In genomic region chr16:42914457-42915085, GRCm38 (mm10) we compare ENCODE assay signal across 9 mouse cellular contexts. TPM values are rescaled to one million over a fixed set of nuclear protein-coding genes. Genes with fewer than 3 reads are reported as not detected.
DNase-seq lines count a peak whose midpoint lies in the region; ATAC-seq lines count a peak whose summit lies in the region.
"Had no signal": no experiment of that assay in that cellular context is flagged by ENCODE, and none has a peak within 500 bp of the region (broad histone marks: within the 10 kb centered on the region; RNA-seq: fewer than 3 reads in every experiment).

No protein-coding gene starts in this region.

- H3K9ac ChIP-seq in heart, embryonic 12.5 days: no peak overlapping the region
- H3K9ac ChIP-seq in lung, embryonic 15.5 days: no peak overlapping the region
- H3K9ac ChIP-seq: liver, embryonic 15.5 days had no signal

- intact Hi-C loops in heart, postnatal 14 days (cut with DNase I): loop anchor here (2.0 to 10.0 kb wide), 6 partner anchors 78 to 890 kb away; no protein-coding TSS in a partner anchor

- DNase-seq in heart, adult 18-20 months: peak; percentile 65 to 82
- DNase-seq in ZHBTc4 (ENCODE audit: low read depth, low spot score): peak; percentile 64
- peak; percentile 65 to 75 for DNase-seq in heart, postnatal 14 days
- peak; percentile 80 to 81 for DNase-seq in kidney, postnatal 4 days
- peak; percentile 76 for DNase-seq in retina, embryonic 14.5 days (ENCODE audit: low spot score)

- no peak overlapping the region for H3K4me2 ChIP-seq in heart, embryonic 12.5 days
- H3K4me2 ChIP-seq in lung, embryonic 15.5 days: no peak overlapping the region
- H3K4me2 ChIP-seq: liver, embryonic 15.5 days had no signal

- no peaks in the 10 kb centered on the region for H3K27me3 ChIP-seq in heart, embryonic 12.5 days (replicated peaks)
- no peaks in the 10 kb centered on the region for H3K27me3 ChIP-seq in lung, embryonic 15.5 days
- H3K27me3 ChIP-seq: liver, embryonic 15.5 days had no signal

- H3K4me3 ChIP-seq in heart, embryonic 12.5 days: no peak overlapping the region
- H3K4me3 ChIP-seq in lung, embryonic 15.5 days: no peak overlapping the region
- H3K4me3 ChIP-seq: liver, embryonic 15.5 days had no signal

- no peak for ATAC-seq in heart, embryonic 12.5 days (ENCODE audit: insufficient number of reproducible peaks, low FRiP score)
- ATAC-seq in common myeloid progenitor, adult 5-6 weeks (replicated peaks; ENCODE audit: low read depth, poor library complexity, severe bottlenecking): peak; percentile 70
- ATAC-seq in lung, embryonic 15.5 days (ENCODE audit: borderline replicate concordance, extremely low read depth, low FRiP score, low TSS enrichment): peak; percentile 31; the same call in 1 of the 2 replicates

- 51% methylated on average over 8 of the region's 8 CpGs for WGBS in heart, embryonic 12.5 days
- WGBS in lung, embryonic 15.5 days: 50% methylated on average over 8 of the region's 8 CpGs

- peaks cover 8% of the 10 kb centered on the region for H3K4me1 ChIP-seq in heart, embryonic 12.5 days (replicated peaks)
- peaks cover 4% of the 10 kb centered on the region; the same call in 1 of the 2 replicates for H3K4me1 ChIP-seq in lung, embryonic 15.5 days

- H3K36me3 ChIP-seq in heart, embryonic 12.5 days: no peaks in the 10 kb centered on the region
- no peaks in the 10 kb centered on the region for H3K36me3 ChIP-seq in lung, embryonic 15.5 days
- H3K36me3 ChIP-seq: liver, embryonic 15.5 days had no signal

- H3K27ac ChIP-seq in heart, embryonic 12.5 days (ENCODE audit: poor library complexity, severe bottlenecking): no peak overlapping the region; the same call in 1 of the 2 replicates
- no peak overlapping the region for H3K27ac ChIP-seq in lung, embryonic 15.5 days
- H3K27ac ChIP-seq: liver, embryonic 15.5 days had no signal

- no peaks in the 10 kb centered on the region for H3K9me3 ChIP-seq in heart, embryonic 12.5 days (replicated peaks)
- no peaks in the 10 kb centered on the region for H3K9me3 ChIP-seq in lung, embryonic 15.5 days
- H3K9me3 ChIP-seq: liver, embryonic 15.5 days had no signal

RNA-seq across cellular contexts. Expression of gene Zbtb20, which starts 38.9 kb away (rescaled TPM):
- total RNA-seq in heart, adult 18-20 months (2021): 100 to 1,000 TPM; 149 to 178 TPM
- polyA plus RNA-seq in heart, embryonic 12.5 days (2016; fragmentation: Nextera tagmentation; extraction: Ambion mirVana): 38.1 and 40.1 TPM in 2 replicates
- 20.8 and 29.6 TPM in 2 replicates for total RNA-seq in common myeloid progenitor, adult 5-6 weeks (2017)
- 100 to 1,000 TPM; 169 to 192 TPM for total RNA-seq in heart, postnatal 14 days (2021)
- 17.9 and 22.1 TPM in 2 replicates for polyA plus RNA-seq in lung, embryonic 15.5 days (2015; fragmentation: Nextera tagmentation; extraction: Ambion mirVana)
